Mouse (Mus musculus) hindbrain, embryonic 14.5 days (tissue): ENCODE data around the gene Ttll11. TPM values are rescaled to one million over a fixed set of nuclear protein-coding genes. Genes with fewer than 3 reads are reported as not detected.

Experiments
- ATAC-seq: fragments of 200-750 bp; cut with Nextera tagmentation; 2 replicates; pipeline ENCODE4 v1.8.0; 2017; ENCODE audit warnings: moderate number of reproducible peaks, mild to moderate bottlenecking, moderate TSS enrichment, moderate library complexity; ENCODE audit not compliant: low FRiP score
- DNase-seq: peaks from one replicate; pipeline ENCODE4 v3.0.0-alpha.2; 2015; ENCODE audit warnings: low spot score
- H3K27ac ChIP-seq: fragments of 300-500 bp; sonication (generic); 2 replicates; pipeline ENCODE4 v1.5.1; 2014; ENCODE audit warnings: mild to moderate bottlenecking, moderate library complexity
- H3K27me3 ChIP-seq: fragments of 300-500 bp; sonication (generic); 2 replicates; pipeline ENCODE4 v1.6.1; 2014; ENCODE audit warnings: mild to moderate bottlenecking, low read length, mixed read lengths; ENCODE audit not compliant: control insufficient read depth, insufficient read depth
- H3K36me3 ChIP-seq: fragments of 300-500 bp; sonication (generic); replicated peaks from 2 replicates; pipeline ENCODE4 v1.6.1; 2014; ENCODE audit not compliant: control insufficient read depth, insufficient read depth
- H3K4me1 ChIP-seq: fragments of 300-500 bp; sonication (generic); replicated peaks from 2 replicates; pipeline ENCODE4 v1.6.1; 2014; ENCODE audit warnings: antibody characterized with exemption, low read length, mixed read lengths; ENCODE audit not compliant: control insufficient read depth, insufficient read depth
- H3K4me2 ChIP-seq: fragments of 300-500 bp; sonication (generic); replicated peaks from 2 replicates; pipeline ENCODE4 v1.6.1; 2014; ENCODE audit warnings: mild to moderate bottlenecking, moderate library complexity
- H3K4me3 ChIP-seq: fragments of 300-500 bp; sonication (generic); replicated peaks from 2 replicates; pipeline ENCODE4 v1.5.1; 2014; ENCODE audit warnings: mild to moderate bottlenecking, low read length
- H3K9ac ChIP-seq: fragments of 300-500 bp; sonication (generic); 2 replicates; pipeline ENCODE4 v1.6.1; 2014
- H3K9me3 ChIP-seq: fragments of 300-500 bp; sonication (generic); 2 replicates; pipeline ENCODE4 v1.6.1; 2016; ENCODE audit warnings: low read length; ENCODE audit not compliant: control insufficient read depth
- WGBS: fragments of 180-500 bp; shearing (Covaris S2); extraction: QIAGEN DNeasy Blood & Tissue Kit; methylation state at CpG from one replicate; pipeline ENCODE4 v1.1.7; 2014; 5-methylcytosine and 5-hydroxymethylcytosine counted together
- polyA plus RNA-seq: library from polyadenylated mRNA; unstranded; fragments of >200 nt; fragmentation: Nextera tagmentation; extraction: Ambion mirVana; gene quantifications from 2 replicates; pipeline ENCODE4 v1.2.1, GENCODE M21; 2014

The Ttll11 gene
- polyA plus RNA-seq, 1 experiment from 2014 or later = 6.6 TPM

DNA sequence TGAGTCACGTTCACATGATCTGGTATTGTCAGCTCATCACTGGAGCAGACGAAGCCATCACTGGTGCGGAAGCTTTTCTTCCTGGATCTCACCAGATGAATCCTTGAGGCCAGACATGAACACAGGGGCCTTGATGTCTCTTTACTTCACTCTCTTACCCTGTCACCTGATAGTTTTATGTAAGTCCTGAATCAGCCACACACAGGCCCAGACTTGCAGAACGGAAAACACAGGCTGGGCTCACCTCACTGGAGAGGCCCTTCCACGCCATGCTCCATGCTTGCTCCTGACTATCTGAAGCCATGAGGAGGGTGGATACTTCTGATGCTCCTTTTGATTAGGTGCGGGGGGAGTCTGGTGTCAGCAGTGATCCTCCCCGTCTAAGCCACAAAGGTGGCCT, 193.8 kb downstream of the Ttll11 start:
- Histone ChIP-seq H3K4me2 (no peak overlapping the region), H3K27ac (no peak overlapping the region), H3K4me1 (no peaks in the 10 kb centered on the region), H3K4me3 (no peak overlapping the region), H3K9ac (no peak overlapping the region), H3K27me3 (no peaks in the 10 kb centered on the region), H3K9me3 (no peaks in the 10 kb centered on the region), H3K36me3 (no peaks in the 10 kb centered on the region)
- 92% methylated on average over 7 of the region's 7 CpGs for WGBS
- DNase-seq (no peak), ATAC-seq (no peak)

DNA sequence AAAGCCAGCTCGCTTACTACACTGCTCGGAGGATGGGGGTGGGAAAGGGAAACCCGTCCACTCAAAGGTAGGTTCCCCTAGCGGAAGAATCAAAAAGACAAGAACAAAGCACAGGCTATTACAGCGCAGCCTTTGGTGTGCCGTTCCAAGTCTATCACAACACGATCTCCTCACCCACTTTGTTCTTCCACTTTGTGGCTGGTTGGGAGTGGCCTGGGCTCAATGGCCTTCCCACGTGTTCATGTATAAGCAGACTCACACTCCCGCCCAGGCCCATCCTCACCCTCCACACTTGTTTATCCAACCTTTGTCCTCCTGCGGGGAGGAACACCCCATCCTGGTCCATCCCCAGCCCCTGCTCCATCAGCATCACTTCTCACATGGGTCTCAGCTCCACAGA, 196.3 kb downstream of the Ttll11 start:
- DNase-seq (no peak), ATAC-seq (no peak)
- Histone ChIP-seq H3K4me1 (no peaks in the 10 kb centered on the region), H3K36me3 (no peaks in the 10 kb centered on the region), H3K4me2 (no peak overlapping the region), H3K27me3 (no peaks in the 10 kb centered on the region), H3K27ac (no peak overlapping the region), H3K4me3 (no peak overlapping the region), H3K9ac (no peak overlapping the region), H3K9me3 (no peaks in the 10 kb centered on the region)
- 60% methylated on average over 10 of the region's 10 CpGs for WGBS

DNA sequence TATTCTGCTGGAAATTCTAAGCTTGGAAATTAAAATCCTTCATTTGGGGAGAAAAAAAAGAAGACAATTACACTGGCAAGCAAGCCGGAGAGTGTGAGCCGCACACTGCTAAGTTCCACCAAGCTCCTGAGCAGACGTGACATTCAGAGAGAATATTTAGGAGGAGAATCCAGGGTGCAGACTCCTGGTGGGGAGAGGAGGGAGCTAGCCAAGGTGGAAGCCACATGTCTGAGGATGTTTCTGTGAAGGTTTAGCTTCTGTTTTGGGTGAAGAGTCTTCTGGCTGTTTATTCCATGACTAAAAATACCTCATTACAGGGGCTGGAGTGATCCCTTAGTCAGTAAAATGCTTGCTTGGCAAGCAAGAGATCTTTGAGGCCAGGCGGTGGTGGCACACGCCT, 200.4 kb downstream of the Ttll11 start:
- no peak overlapping the region for H3K4me3 ChIP-seq
- DNase-seq = no peak
- H3K27ac ChIP-seq = no peak overlapping the region
- no peak overlapping the region for H3K4me2 ChIP-seq
- H3K36me3 ChIP-seq = no peaks in the 10 kb centered on the region
- no peak for ATAC-seq
- H3K4me1 ChIP-seq = no peaks in the 10 kb centered on the region
- H3K27me3 ChIP-seq = no peaks in the 10 kb centered on the region
- 89% methylated on average over 5 of the region's 5 CpGs for WGBS
- no peaks in the 10 kb centered on the region for H3K9me3 ChIP-seq
- H3K9ac ChIP-seq = no peak overlapping the region

DNA sequence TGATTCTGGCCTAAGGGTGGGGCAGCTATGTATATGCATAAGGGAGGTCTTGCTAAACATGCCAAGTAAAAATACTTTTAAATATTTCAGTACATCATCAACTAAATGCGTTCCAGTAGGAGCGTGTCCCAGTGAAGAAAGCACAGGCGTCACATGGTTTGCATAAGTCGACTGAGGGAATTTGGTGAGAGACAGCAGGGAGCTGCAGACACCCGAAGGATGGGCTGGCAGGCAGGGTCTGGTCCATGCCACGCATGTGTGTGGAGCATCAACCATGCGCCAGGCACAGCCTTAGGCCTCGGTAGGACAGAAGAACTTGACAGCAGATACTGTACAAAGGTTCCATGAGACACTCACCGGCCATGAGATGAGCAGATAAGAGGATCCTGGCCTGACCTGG, 202.8 kb downstream of the Ttll11 start:
- Histone ChIP-seq H3K27ac (no peak overlapping the region), H3K4me2 (no peak overlapping the region), H3K4me1 (no peaks in the 10 kb centered on the region), H3K4me3 (no peak overlapping the region), H3K9me3 (no peaks in the 10 kb centered on the region), H3K27me3 (no peaks in the 10 kb centered on the region), H3K9ac (no peak overlapping the region), H3K36me3 (no peaks in the 10 kb centered on the region)
- DNase-seq = no peak
- no peak for ATAC-seq
- WGBS = 87% methylated on average over 9 of the region's 9 CpGs

DNA sequence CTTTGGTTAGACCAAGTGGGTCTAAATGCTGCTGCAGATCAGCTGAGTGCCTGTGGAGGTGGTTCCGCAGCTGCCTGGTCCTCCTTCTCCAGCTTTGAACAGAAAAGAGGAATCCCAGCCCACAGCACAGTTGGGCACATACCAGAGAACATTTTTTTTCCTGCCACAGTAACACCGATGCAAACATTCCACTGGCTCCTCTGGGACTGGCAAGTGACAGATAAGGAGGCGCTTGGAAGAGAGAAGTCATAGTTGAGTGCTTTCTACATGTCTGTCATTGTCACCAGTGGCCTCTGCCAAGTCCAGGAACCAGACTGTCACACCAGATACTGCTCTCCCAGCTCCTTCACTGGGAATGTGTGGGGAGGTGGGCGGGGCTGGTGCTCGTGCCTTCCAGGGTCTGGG, 204.1 kb downstream of the Ttll11 start:
- 44% methylated on average over 5 of the region's 5 CpGs for WGBS
- Histone ChIP-seq H3K9me3 (no peaks in the 10 kb centered on the region), H3K9ac (no peak overlapping the region), H3K36me3 (no peaks in the 10 kb centered on the region), H3K4me3 (no peak overlapping the region), H3K27me3 (no peaks in the 10 kb centered on the region), H3K4me2 (no peak overlapping the region), H3K4me1 (no peaks in the 10 kb centered on the region), H3K27ac (no peak overlapping the region)
- ATAC-seq (no peak; the same call in 1 of the 2 replicates), DNase-seq (no peak)

DNA sequence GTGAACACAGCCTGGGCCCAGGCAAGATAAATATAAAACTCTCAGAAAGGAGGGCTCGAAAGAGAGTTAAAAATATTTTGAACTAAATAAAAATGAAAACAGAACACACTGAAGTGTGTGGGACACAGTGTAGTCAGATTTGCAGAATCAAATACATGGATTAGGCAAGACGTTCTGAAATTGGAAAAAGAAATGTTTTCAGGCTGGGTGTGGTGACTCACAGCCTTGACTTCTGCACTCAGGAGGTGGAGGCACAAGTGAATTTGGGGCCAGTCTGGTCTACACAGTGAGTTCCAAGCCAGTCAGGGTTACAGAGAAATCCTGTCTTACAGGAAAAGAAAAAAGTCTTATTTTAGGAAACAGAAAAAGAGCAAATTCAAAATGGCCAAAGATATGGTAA, 209.2 kb downstream of the Ttll11 start:
- WGBS = 88% methylated on average over 2 of the region's 2 CpGs
- DNase-seq = no peak

DNA sequence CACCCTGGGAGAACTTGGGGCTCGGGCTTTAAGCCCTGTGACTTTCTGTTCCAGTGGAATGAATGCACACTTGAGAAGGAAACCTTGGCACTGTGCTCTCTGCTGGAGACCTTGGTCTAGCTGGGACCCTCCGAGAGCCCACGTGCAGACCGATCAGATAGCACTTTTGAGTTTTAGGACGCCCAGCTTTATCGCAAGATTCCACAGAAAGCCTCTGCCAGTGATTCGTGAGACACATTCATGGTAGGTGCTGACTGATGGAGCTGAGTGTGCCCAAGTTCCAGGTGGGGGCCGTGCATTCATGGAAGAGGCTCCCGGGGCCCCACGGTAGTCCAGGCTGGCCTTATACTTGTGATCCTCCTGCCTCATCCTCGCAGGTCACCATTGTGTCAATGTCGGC, 210.3 kb downstream of the Ttll11 start:
- WGBS = 85% methylated on average over 12 of the region's 12 CpGs
- no peaks in the 10 kb centered on the region for H3K27me3 ChIP-seq
- H3K9me3 ChIP-seq = no peaks in the 10 kb centered on the region
- no peak overlapping the region for H3K27ac ChIP-seq
- no peak for ATAC-seq
- peaks cover 13% of the 10 kb centered on the region for H3K4me1 ChIP-seq
- no peak for DNase-seq
- H3K4me2 ChIP-seq = no peak overlapping the region
- H3K36me3 ChIP-seq = no peaks in the 10 kb centered on the region
- H3K9ac ChIP-seq = no peak overlapping the region
- H3K4me3 ChIP-seq = no peak overlapping the region

More for the DNA sequence above, 209.2 kb downstream of the Ttll11 start:
- H3K27me3 ChIP-seq = no peaks in the 10 kb centered on the region
- no peak overlapping the region for H3K4me3 ChIP-seq
- no peaks in the 10 kb centered on the region for H3K9me3 ChIP-seq
- H3K27ac ChIP-seq = no peak overlapping the region
- H3K36me3 ChIP-seq = no peaks in the 10 kb centered on the region
- no peak overlapping the region for H3K9ac ChIP-seq
- H3K4me2 ChIP-seq = no peak overlapping the region
- H3K4me1 ChIP-seq = peaks cover 13% of the 10 kb centered on the region
- ATAC-seq = no peak

DNA sequence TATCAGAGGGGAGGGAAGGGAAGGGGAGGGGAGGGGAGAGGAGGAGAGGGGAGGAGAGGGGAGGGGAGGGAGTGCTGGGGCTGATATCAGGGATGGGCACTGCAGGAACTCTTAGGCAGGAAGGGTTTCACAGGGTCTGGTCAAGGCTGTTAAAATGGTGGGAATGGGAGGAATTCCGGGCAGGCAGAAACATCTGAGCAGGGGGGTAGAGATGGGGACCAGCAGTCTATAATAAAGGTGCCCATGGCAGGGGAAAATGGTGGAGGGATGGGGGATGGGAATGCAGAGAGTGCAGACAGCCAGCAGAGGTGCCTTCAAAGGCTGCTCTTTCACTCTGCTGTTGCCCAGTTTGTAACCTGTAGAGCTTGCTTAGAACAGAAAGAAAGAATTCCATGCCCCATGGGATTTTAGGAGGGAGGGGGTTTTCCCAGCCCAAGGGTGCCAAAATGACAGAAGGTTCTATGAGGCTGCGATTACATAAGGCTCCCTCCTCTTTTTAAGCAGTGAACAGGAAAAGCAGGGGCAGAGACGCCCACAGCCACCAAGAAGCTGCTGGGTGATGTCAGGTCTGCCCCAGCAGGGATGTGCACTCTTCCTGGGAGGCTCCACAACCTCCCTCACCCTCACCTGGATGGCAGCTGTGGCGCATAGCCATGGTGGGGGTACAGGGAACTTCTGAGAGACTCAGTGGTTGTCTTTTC, 211.0 kb downstream of the Ttll11 start:
- DNase-seq (no peak), ATAC-seq (no peak)
- WGBS = 45% methylated on average over 4 of the region's 4 CpGs
- Histone ChIP-seq H3K27me3 (no peaks in the 10 kb centered on the region), H3K4me2 (no peak overlapping the region), H3K4me1 (peaks cover 13% of the 10 kb centered on the region), H3K4me3 (no peak overlapping the region), H3K9me3 (no peaks in the 10 kb centered on the region), H3K27ac (no peak overlapping the region), H3K9ac (no peak overlapping the region), H3K36me3 (no peaks in the 10 kb centered on the region)

DNA sequence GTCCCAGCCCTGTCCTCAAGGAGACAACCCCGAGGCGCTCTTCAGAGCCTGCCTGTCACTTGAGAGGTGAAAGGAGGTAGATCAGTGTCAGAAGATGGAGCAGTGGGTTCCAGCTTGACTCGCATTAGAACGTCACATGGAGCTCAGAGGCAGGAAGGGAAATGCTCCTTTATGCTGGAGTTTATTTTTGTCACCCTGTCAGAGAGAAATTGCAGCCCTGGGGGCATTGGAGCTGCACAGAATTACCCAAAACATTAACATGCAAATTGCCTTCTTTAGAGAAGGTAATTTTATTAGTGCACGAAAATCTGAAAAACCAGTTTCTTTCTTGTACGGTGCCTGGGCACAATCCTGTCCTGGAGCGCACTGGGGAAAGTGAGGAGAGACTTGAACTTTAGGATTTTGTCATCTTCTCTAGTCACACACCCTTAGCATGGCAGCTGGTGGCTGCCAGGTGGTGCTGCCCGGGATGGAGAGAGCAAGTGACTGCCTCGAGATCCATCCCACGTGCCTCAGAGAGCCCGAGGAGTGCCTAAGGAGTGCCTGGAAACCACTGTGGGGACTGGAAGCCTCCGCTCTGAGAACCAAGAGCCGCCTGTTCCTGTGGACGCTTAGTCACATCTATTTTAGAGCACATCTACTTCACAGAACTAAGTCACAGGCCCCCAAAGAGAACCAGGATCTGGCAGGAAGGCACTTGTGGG, 211.7 kb downstream of the Ttll11 start:
- 31% methylated on average over 14 of the region's 14 CpGs for WGBS
- Histone ChIP-seq H3K9ac (no peak overlapping the region), H3K4me2 (no peak overlapping the region), H3K4me1 (peaks cover 13% of the 10 kb centered on the region), H3K27ac (peak overlapping the region; percentile 32; the same call in 1 of the 2 replicates), H3K27me3 (no peaks in the 10 kb centered on the region), H3K9me3 (no peaks in the 10 kb centered on the region), H3K36me3 (no peaks in the 10 kb centered on the region), H3K4me3 (no peak overlapping the region)
- ATAC-seq (peak; percentile 62), DNase-seq (no peak)
